In genomic region chr9:21736580-21736979, GRCm38 (mm10) we compare ENCODE assay signal across 18 mouse cellular contexts. TPM values are rescaled to one million over a fixed set of nuclear protein-coding genes. Genes with fewer than 3 reads are reported as not detected.
DNase-seq lines count a peak whose midpoint lies in the region; ATAC-seq and TF ChIP-seq lines count a peak whose summit lies in the region.
"Had no signal": no experiment of that assay in that cellular context is flagged by ENCODE, and none has a peak within 500 bp of the region (broad histone marks: within the 10 kb centered on the region; RNA-seq: fewer than 3 reads in every experiment).

No protein-coding gene starts in this region.

- H3K27ac ChIP-seq in liver, adult 2 months (replicated peaks; ENCODE audit: insufficient read depth, low read depth, low read length), result peak overlapping the region; percentile 92
- H3K27ac ChIP-seq in liver, embryonic 12.5 days, result no peak overlapping the region
- peak overlapping the region; percentile 95; the same call in 1 of the 2 replicates for H3K27ac ChIP-seq in kidney, adult 2 months (ENCODE audit: insufficient read depth, low read depth, low read length)
- H3K27ac ChIP-seq: embryonic facial prominence, embryonic 12.5 days; forebrain, embryonic 15.5 days; hindbrain, embryonic 10.5 days; midbrain, embryonic 15.5 days had no signal

- H3K79me2 ChIP-seq in liver, adult 2 months (ENCODE audit: control insufficient read depth, insufficient read depth, low read length), result peaks cover 12% of the 10 kb centered on the region; the same call in 1 of the 2 replicates

- intact Hi-C loops in gastrocnemius, postnatal 14 days (cut with DNase I; ENCODE audit: low total_unique reads), result no loop called here

- TF ChIP-seq CTCF in liver, adult 2 months (IDR thresholded peaks at IDR 0.05; ENCODE audit: low read depth, low read length), result no peak
- no peak for TF ChIP-seq CTCF in kidney, adult 2 months (conservative IDR thresholded peaks at IDR 0.05; ENCODE audit: insufficient read depth, insufficient read length, low read depth, low read length)

- H3K4me3 ChIP-seq in liver, adult 2 months (ENCODE audit: insufficient read depth, low read depth, low read length), result no peak overlapping the region
- H3K4me3 ChIP-seq in liver, embryonic 12.5 days, result no peak overlapping the region
- H3K4me3 ChIP-seq in kidney, adult 2 months (ENCODE audit: insufficient read depth, low read depth, low read length), result no peak overlapping the region
- H3K4me3 ChIP-seq: embryonic facial prominence, embryonic 12.5 days; forebrain, embryonic 15.5 days; hindbrain, embryonic 10.5 days; midbrain, embryonic 15.5 days had no signal

- peaks cover 67% of the 10 kb centered on the region for H3K36me3 ChIP-seq in liver, adult 2 months (ENCODE audit: control insufficient read depth, insufficient read depth, low read length)
- peaks cover 97% of the 10 kb centered on the region for H3K36me3 ChIP-seq in liver, embryonic 12.5 days
- H3K36me3 ChIP-seq in kidney, adult 2 months (ENCODE audit: control insufficient read depth, insufficient read depth, low read length), result no peaks in the 10 kb centered on the region; the same call in none of the 2 replicates

- WGBS in liver, adult 2 months, result 28% methylated on average over 3 of the region's 3 CpGs
- WGBS in liver, embryonic 12.5 days (ENCODE audit: insufficient replicate concordance), result 70% methylated on average over 3 of the region's 3 CpGs
- WGBS in kidney, adult 2 months, result 24% methylated on average over 3 of the region's 3 CpGs

- no peak for TF ChIP-seq POLR2A in liver, adult 2 months (IDR thresholded peaks at IDR 0.05; ENCODE audit: extremely low read depth, insufficient read depth, low read length)
- TF ChIP-seq POLR2A in kidney, adult 2 months (IDR thresholded peaks at IDR 0.05; ENCODE audit: low read depth, low read length), result no peak

- DNase-seq in liver, adult 2 months (ENCODE audit: extremely low read depth, low read depth, low spot score), result peak; percentile 94
- DNase-seq in kidney, adult 2 months, result peak; percentile 91
- DNase-seq in kidney, postnatal 25 days, result peak; percentile 60 to 78
- peak; percentile 52 for DNase-seq in lung, postnatal 14 days
- no peak for DNase-seq in gastrocnemius, postnatal 14 days
- DNase-seq: adrenal gland, postnatal 25 days; cerebellum, adult 18-20 months; cerebellum, postnatal 36 days; heart, adult 18-20 months; layer of hippocampus, adult 9-11 months had no signal

- ATAC-seq in liver, embryonic 12.5 days, result no peak
- ATAC-seq in monocyte, adult 5-6 weeks (replicated peaks; ENCODE audit: insufficient number of reproducible peaks, low FRiP score, low TSS enrichment, poor library complexity, severe bottlenecking), result no peak
- ATAC-seq in granulocyte monocyte progenitor cell, adult 5-6 weeks (replicated peaks; ENCODE audit: poor library complexity, severe bottlenecking), result no peak
- ATAC-seq: forebrain, embryonic 15.5 days had no signal

- peaks cover 29% of the 10 kb centered on the region for H3K4me1 ChIP-seq in liver, adult 2 months (ENCODE audit: control insufficient read depth, insufficient read depth, low read length)
- peaks cover 13% of the 10 kb centered on the region for H3K4me1 ChIP-seq in liver, embryonic 12.5 days
- peaks cover 7% of the 10 kb centered on the region; the same call in 1 of the 2 replicates for H3K4me1 ChIP-seq in kidney, adult 2 months (ENCODE audit: control insufficient read depth, insufficient read depth, low read length)
- H3K4me1 ChIP-seq: embryonic facial prominence, embryonic 12.5 days; forebrain, embryonic 15.5 days; hindbrain, embryonic 10.5 days; midbrain, embryonic 15.5 days had no signal

- peak overlapping the region; percentile 62 for H3K9ac ChIP-seq in liver, adult 2 months (ENCODE audit: low read depth, low read length)
- H3K9ac ChIP-seq in liver, embryonic 12.5 days, result no peak overlapping the region
- H3K9ac ChIP-seq: embryonic facial prominence, embryonic 12.5 days; forebrain, embryonic 15.5 days; midbrain, embryonic 15.5 days had no signal

- H3K9me3 ChIP-seq in liver, embryonic 12.5 days (replicated peaks), result no peaks in the 10 kb centered on the region
- H3K9me3 ChIP-seq: embryonic facial prominence, embryonic 12.5 days; forebrain, embryonic 15.5 days; hindbrain, embryonic 10.5 days; midbrain, embryonic 15.5 days had no signal

- no peak overlapping the region for H3K4me2 ChIP-seq in liver, embryonic 12.5 days
- H3K4me2 ChIP-seq: embryonic facial prominence, embryonic 12.5 days; forebrain, embryonic 15.5 days; midbrain, embryonic 15.5 days had no signal

- H3K27me3 ChIP-seq in liver, adult 2 months (ENCODE audit: control insufficient read depth, insufficient read depth, low read length), result no peaks in the 10 kb centered on the region
- H3K27me3 ChIP-seq in liver, embryonic 12.5 days (replicated peaks), result no peaks in the 10 kb centered on the region
- no peaks in the 10 kb centered on the region for H3K27me3 ChIP-seq in kidney, adult 2 months (replicated peaks; ENCODE audit: control insufficient read depth, insufficient read depth, low read length)
- H3K27me3 ChIP-seq: CH12.LX; embryonic facial prominence, embryonic 12.5 days; forebrain, embryonic 15.5 days; midbrain, embryonic 15.5 days had no signal

RNA-seq across cellular contexts. Expression of gene Ldlr, which starts 13.3 kb away (rescaled TPM):
- total RNA-seq in liver, adult 2 months (2014; rRNA removed), result 61.4 and 82.8 TPM in 2 replicates
- 105 and 116 TPM in 2 replicates for polyA plus RNA-seq in liver, adult 2 months (2012; rRNA removed)
- polyA plus RNA-seq in liver, embryonic 12.5 days (2016; fragmentation: Nextera tagmentation; extraction: Ambion mirVana), result 31.1 and 32.9 TPM in 2 replicates
- 26.9 and 28.8 TPM in 2 replicates for polyA plus RNA-seq in kidney, adult 2 months (2012; rRNA removed)
- 63.8 to 106 TPM (median 96.1 TPM) in 3 replicates for total RNA-seq in monocyte, adult 5-6 weeks (2017)
- 8.9 and 9.0 TPM in 2 replicates for total RNA-seq in granulocyte monocyte progenitor cell, adult 5-6 weeks (2014; fragmentation: Nextera tagmentation)
- total RNA-seq in granulocyte monocyte progenitor cell, adult 5-6 weeks (2017), result 13.1 and 15.5 TPM in 2 replicates
- total RNA-seq in gastrocnemius, postnatal 14 days (2021), result 1 to 10 TPM; 4.5 to 9.5 TPM

RNA-seq across cellular contexts. Expression of gene Spc24, which starts 23.5 kb away (rescaled TPM):
- 15.3 and 17.9 TPM in 2 replicates for total RNA-seq in liver, adult 2 months (2014; rRNA removed)
- polyA plus RNA-seq in liver, adult 2 months (2012; rRNA removed), result 11.6 and 14.4 TPM in 2 replicates
- polyA plus RNA-seq in liver, embryonic 12.5 days (2016; fragmentation: Nextera tagmentation; extraction: Ambion mirVana), result 112 and 114 TPM in 2 replicates
- 3.4 and 6.0 TPM in 2 replicates for polyA plus RNA-seq in kidney, adult 2 months (2012; rRNA removed)
- 4.1 to 8.0 TPM (median 6.2 TPM) in 3 replicates for total RNA-seq in monocyte, adult 5-6 weeks (2017)
- total RNA-seq in granulocyte monocyte progenitor cell, adult 5-6 weeks (2014; fragmentation: Nextera tagmentation), result 31.4 and 46.5 TPM in 2 replicates
- total RNA-seq in granulocyte monocyte progenitor cell, adult 5-6 weeks (2017), result 117 and 138 TPM in 2 replicates
- 1 to 10 TPM; 3.2 to 3.6 TPM for total RNA-seq in gastrocnemius, postnatal 14 days (2021)
